Mouse (Mus musculus) small intestine, adult 2 months (tissue): ENCODE data around the gene Cntnap2.

Source experiments
- CTCF ChIP-seq: fragments of 200-500 bp; IDR thresholded peaks from 2 replicates; pipeline ENCODE4 v1.5.1; 2012; ENCODE audit warnings: low read depth, mild to moderate bottlenecking, control low read depth, inconsistent platforms, low read length, moderate library complexity, mixed read lengths; ENCODE audit not compliant: insufficient replicate concordance, insufficient read length; ENCODE audit errors: extremely low read depth
- POLR2A ChIP-seq: fragments of 200-500 bp; IDR thresholded peaks from 2 replicates; pipeline ENCODE4 v1.6.1; 2012; ENCODE audit warnings: low read depth, mild to moderate bottlenecking, control low read depth, inconsistent platforms, low read length, moderate library complexity

GRCm38 (mm10) chr6:47089998-47090397, 2030.8 kb downstream of the Cntnap2 start:
- TF ChIP-seq CTCF, result no peak
- no peak for TF ChIP-seq POLR2A
